Mouse (Mus musculus): ENCODE measurements around the gene Elmsan1. TPM values are rescaled to one million over a fixed set of nuclear protein-coding genes. Genes with fewer than 3 reads are reported as not detected.
"Not testable (repeated sequence)": the region's sequence is repeated elsewhere in the genome, so short reads cannot be mapped to it uniquely, and the experiment has no call there.

Gene Elmsan1
- polyA plus RNA-seq, 1 experiment from 2014 or later: 11.3 TPM

GRCm38 (mm10) chr12:84113676-84114075 lies 105.0 kb downstream of the Elmsan1 start:
- WGBS: 30% methylated on average over 6 of the region's 6 CpGs
- H3K9me3 ChIP-seq (ENCODE audit: low read depth, low read length): no peaks in the 10 kb centered on the region
- H3K4me2 ChIP-seq: peak overlapping the region; percentile 74
- ATAC-seq (ENCODE audit: insufficient read depth) (no peak), DNase-seq (no peak)
- no peak overlapping the region for H3K27ac ChIP-seq (ENCODE audit: low read depth)
- H3K9ac ChIP-seq: no peak overlapping the region
- TF ChIP-seq CTCF (IDR thresholded peaks at IDR 0.05; ENCODE audit: low read depth): no peak
- no peaks in the 10 kb centered on the region for H3K4me1 ChIP-seq (ENCODE audit: insufficient read depth)
- no peaks in the 10 kb centered on the region for H3K36me3 ChIP-seq (ENCODE audit: insufficient read depth)
- no peaks in the 10 kb centered on the region for H3K27me3 ChIP-seq (ENCODE audit: insufficient read depth, low read length)
- peak overlapping the region; percentile 62 for H3K4me3 ChIP-seq (ENCODE audit: low read depth, low read length)

GRCm38 (mm10) chr12:84110814-84111213 lies 107.9 kb downstream of the Elmsan1 start:
- no peaks in the 10 kb centered on the region for H3K9me3 ChIP-seq (ENCODE audit: low read depth, low read length)
- 90% methylated on average over 4 of the region's 4 CpGs for WGBS

GRCm38 (mm10) chr12:84109924-84110323 lies 108.8 kb downstream of the Elmsan1 start:
- no peaks in the 10 kb centered on the region for H3K4me1 ChIP-seq (ENCODE audit: insufficient read depth)
- H3K9ac ChIP-seq: no peak overlapping the region
- no peak for DNase-seq
- H3K4me3 ChIP-seq (ENCODE audit: low read depth, low read length): no peak overlapping the region
- H3K27me3 ChIP-seq (ENCODE audit: insufficient read depth, low read length): no peaks in the 10 kb centered on the region
- H3K9me3 ChIP-seq (ENCODE audit: low read depth, low read length): no peaks in the 10 kb centered on the region
- WGBS: 67% methylated on average over 1 of the region's 1 CpGs
- no peak overlapping the region for H3K27ac ChIP-seq (ENCODE audit: low read depth)
- no peak overlapping the region for H3K4me2 ChIP-seq
- no peak for TF ChIP-seq CTCF (IDR thresholded peaks at IDR 0.05; ENCODE audit: low read depth)
- no peak for ATAC-seq (ENCODE audit: insufficient read depth)
- no peaks in the 10 kb centered on the region for H3K36me3 ChIP-seq (ENCODE audit: insufficient read depth)

More at GRCm38 (mm10) chr12:84110814-84111213, 107.9 kb downstream of the Elmsan1 start:
- H3K36me3 ChIP-seq (ENCODE audit: insufficient read depth): no peaks in the 10 kb centered on the region
- no peak for ATAC-seq (ENCODE audit: insufficient read depth)
- H3K4me2 ChIP-seq: no peak overlapping the region
- no peaks in the 10 kb centered on the region for H3K27me3 ChIP-seq (ENCODE audit: insufficient read depth, low read length)
- H3K4me1 ChIP-seq (ENCODE audit: insufficient read depth): no peaks in the 10 kb centered on the region
- H3K27ac ChIP-seq (ENCODE audit: low read depth): no peak overlapping the region
- no peak for DNase-seq
- TF ChIP-seq CTCF (IDR thresholded peaks at IDR 0.05; ENCODE audit: low read depth): no peak
- no peak overlapping the region for H3K9ac ChIP-seq
- no peak overlapping the region for H3K4me3 ChIP-seq (ENCODE audit: low read depth, low read length)

GRCm38 (mm10) chr12:84107692-84108091 lies 111.0 kb downstream of the Elmsan1 start:
- Histone ChIP-seq H3K9ac (no peak overlapping the region), H3K9me3 (ENCODE audit: low read depth, low read length) (no peaks in the 10 kb centered on the region), H3K27ac (ENCODE audit: low read depth) (no peak overlapping the region), H3K4me1 (ENCODE audit: insufficient read depth) (no peaks in the 10 kb centered on the region), H3K36me3 (ENCODE audit: insufficient read depth) (no peaks in the 10 kb centered on the region), H3K4me2 (no peak overlapping the region), H3K27me3 (ENCODE audit: insufficient read depth, low read length) (no peaks in the 10 kb centered on the region), H3K4me3 (ENCODE audit: low read depth, low read length) (no peak overlapping the region)
- no peak for TF ChIP-seq CTCF (IDR thresholded peaks at IDR 0.05; ENCODE audit: low read depth)
- no peak for ATAC-seq (ENCODE audit: insufficient read depth)
- 64% methylated on average over 1 of the region's 1 CpGs for WGBS
- no peak for DNase-seq

- Histone ChIP-seq H3K4me3 (ENCODE audit: low read depth, low read length) (no peak overlapping the region), H3K4me1 (ENCODE audit: insufficient read depth) (no peaks in the 10 kb centered on the region), H3K9ac (no peak overlapping the region), H3K27me3 (ENCODE audit: insufficient read depth, low read length) (no peaks in the 10 kb centered on the region), H3K36me3 (ENCODE audit: insufficient read depth) (no peaks in the 10 kb centered on the region), H3K9me3 (ENCODE audit: low read depth, low read length) (no peaks in the 10 kb centered on the region), H3K4me2 (no peak overlapping the region), H3K27ac (ENCODE audit: low read depth) (no peak overlapping the region)
- DNase-seq (no peak), ATAC-seq (ENCODE audit: insufficient read depth) (no peak)
- 65% methylated on average over 3 of the region's 3 CpGs for WGBS
- no peak for TF ChIP-seq CTCF (IDR thresholded peaks at IDR 0.05; ENCODE audit: low read depth)
Measured at GRCm38 (mm10) chr12:84107012-84107411, 111.7 kb downstream of the Elmsan1 start.

GRCm38 (mm10) chr12:84101493-84101845 lies 117.2 kb downstream of the Elmsan1 start:
- 0 out of 2 replicates have a peak, but pooled peaks have one; percentile 23 for ATAC-seq (ENCODE audit: insufficient read depth)
- H3K4me2 ChIP-seq: peak overlapping the region; percentile 78
- H3K4me1 ChIP-seq (ENCODE audit: insufficient read depth): no peaks in the 10 kb centered on the region
- no peaks in the 10 kb centered on the region for H3K27me3 ChIP-seq (ENCODE audit: insufficient read depth, low read length)
- DNase-seq: peak; percentile 8
- no peaks in the 10 kb centered on the region for H3K36me3 ChIP-seq (ENCODE audit: insufficient read depth)
- peak overlapping the region; percentile 50 for H3K4me3 ChIP-seq (ENCODE audit: low read depth, low read length)
- no peak overlapping the region for H3K27ac ChIP-seq (ENCODE audit: low read depth)
- no peaks in the 10 kb centered on the region for H3K9me3 ChIP-seq (ENCODE audit: low read depth, low read length)
- no peak overlapping the region for H3K9ac ChIP-seq
- WGBS: 47% methylated on average over 2 of the region's 2 CpGs
- TF ChIP-seq CTCF (IDR thresholded peaks at IDR 0.05; ENCODE audit: low read depth): no peak

- Histone ChIP-seq H3K27ac (ENCODE audit: low read depth) (0 out of 2 replicates have a peak within 1 kb of the TSS, but pooled peaks have one; percentile 18), H3K4me3 (ENCODE audit: low read depth, low read length) (peak within 1 kb of the TSS; percentile 50), H3K4me2 (peak within 1 kb of the TSS; percentile 78), H3K9ac (peak within 1 kb of the TSS; percentile 65)
- WGBS: under 1% methylated on average over 70 of the region's 80 CpGs
- ATAC-seq (ENCODE audit: insufficient read depth): peak; percentile 89
- H3K4me1 ChIP-seq (ENCODE audit: insufficient read depth); H3K9me3 ChIP-seq (ENCODE audit: low read depth, low read length); H3K36me3 ChIP-seq (ENCODE audit: insufficient read depth); H3K27me3 ChIP-seq (ENCODE audit: insufficient read depth, low read length): not testable (repeated sequence)
- DNase-seq: peak; percentile 77
Measured at GRCm38 (mm10) chr12:84100604-84101492, 117.8 kb downstream of the Elmsan1 start, which contains the start of gene Acot6. Gene Acot6, plus strand, starts transcription at chr12:84100654.

Measured in lung, embryonic 14.5 days (tissue).